Mouse (Mus musculus) small intestine, adult 10 weeks (tissue): ENCODE results near the gene Lzts2. TPM values are rescaled to one million over a fixed set of nuclear protein-coding genes. Genes with fewer than 3 reads are reported as not detected.

ENCODE experiments used
- polyA plus RNA-seq: library from polyadenylated mRNA; stranded (reverse); fragments of 350-450 nt; fragmentation: Illumina TruSeq; extraction: RNeasy Lipid Tissue Mini Kit (QIAGEN cat#74804); gene quantifications from one replicate; pipeline ENCODE4 v1.2.3, GENCODE M21; 2014; ENCODE audit warnings: low replicate concordance

Gene Lzts2
- polyA plus RNA-seq = 4.0 TPM

GRCm38 (mm10) chr19:45014335-45014971 is at the start of gene Lzts2:
TSS of gene Lzts2 (plus strand) at chr19:45014414.

GRCm38 (mm10) chr19:44988831-44989566 is 25.2 kb upstream of the Lzts2 start, which contains the start of gene Sema4g:
TSS of gene Sema4g (plus strand) at chr19:44989101.

DNA sequence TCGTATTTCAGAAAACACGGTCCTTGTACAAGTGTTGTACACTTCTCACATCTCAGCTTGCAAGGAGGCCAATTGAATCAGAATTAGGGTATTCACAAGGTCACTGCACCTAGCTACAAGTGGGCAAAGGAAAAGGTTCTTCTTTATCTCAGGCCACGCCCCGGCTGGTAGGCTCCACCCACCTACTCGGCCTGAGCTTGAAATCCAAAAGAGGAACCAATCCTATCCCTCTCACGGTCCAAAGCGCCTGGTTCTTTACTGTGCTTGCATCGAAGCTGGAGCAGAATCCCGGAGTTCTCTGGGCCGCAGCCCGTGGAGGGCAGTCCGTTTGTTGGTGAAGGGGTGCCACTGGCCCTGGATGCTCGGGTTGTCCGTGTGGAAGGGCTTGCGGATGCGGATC is 8.8 kb upstream of the Lzts2 start, which contains the start of gene Twnk:
Gene Twnk, plus strand, starts transcription at position 220 of the 400 bp plus-strand sequence.

DNA sequence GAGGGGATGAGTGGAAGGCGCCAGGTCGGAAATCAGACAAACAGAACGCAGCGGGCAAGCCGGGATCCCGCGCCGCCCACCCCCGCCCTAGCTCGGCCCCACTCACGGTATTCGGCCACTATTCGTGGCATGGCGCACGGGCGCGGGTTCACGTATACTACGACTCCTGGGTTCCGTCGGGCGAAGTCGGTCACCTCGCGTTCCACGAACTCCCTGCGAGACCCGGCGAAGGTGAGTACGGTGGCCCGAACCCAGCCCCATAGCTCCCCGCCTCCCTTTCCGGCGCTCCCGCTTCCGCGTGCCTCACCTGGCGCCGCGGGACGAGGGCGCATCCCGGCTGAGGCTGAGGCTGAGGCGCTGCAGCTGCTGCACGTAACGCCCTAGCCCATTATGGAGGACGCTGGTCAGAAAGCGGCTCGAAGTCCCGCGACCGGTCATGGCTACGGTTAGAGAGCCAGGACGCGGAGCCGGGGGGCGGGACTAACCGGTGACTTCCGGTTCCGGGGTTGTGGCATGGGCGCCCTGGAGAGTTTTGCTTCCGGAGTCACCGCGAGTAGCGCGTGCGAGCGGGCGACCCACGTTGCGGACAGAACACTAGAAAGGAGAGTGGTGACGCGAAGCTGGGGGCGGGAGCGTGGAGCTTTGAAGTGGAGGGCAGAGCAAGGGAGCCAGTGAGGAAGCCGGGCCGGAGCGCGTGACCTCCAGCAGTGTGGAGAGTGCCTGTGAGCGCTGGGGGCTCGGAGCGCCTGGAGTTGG is 8.1 kb upstream of the Lzts2 start, which contains the start of gene Mrpl43:
Gene Mrpl43, minus strand, starts transcription at position 486 of the 756 bp plus-strand sequence.

DNA sequence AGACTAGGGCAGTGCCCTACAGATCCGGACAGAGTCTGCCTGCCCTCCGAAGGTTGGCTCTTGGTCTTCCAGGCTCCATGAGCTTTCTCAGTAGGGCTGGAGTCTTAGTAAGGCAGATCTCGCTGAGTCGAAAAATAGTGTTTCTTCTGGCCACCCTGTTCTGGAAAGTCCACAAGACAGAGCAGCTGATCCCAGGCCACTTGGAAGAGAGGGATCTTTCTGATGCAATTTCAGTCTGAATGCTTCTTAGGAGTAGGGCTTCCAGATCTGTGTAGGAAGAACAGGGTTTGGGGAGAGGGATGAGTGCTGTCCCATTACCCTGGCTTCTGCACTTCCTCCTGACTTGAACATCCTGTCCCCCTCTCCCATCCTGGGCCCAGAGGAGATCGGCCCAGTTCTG is 31.4 kb downstream of the Lzts2 start, which contains the start of gene Pdzd7:
Gene Pdzd7, minus strand, starts transcription at position 67 of the 400 bp plus-strand sequence.

DNA sequence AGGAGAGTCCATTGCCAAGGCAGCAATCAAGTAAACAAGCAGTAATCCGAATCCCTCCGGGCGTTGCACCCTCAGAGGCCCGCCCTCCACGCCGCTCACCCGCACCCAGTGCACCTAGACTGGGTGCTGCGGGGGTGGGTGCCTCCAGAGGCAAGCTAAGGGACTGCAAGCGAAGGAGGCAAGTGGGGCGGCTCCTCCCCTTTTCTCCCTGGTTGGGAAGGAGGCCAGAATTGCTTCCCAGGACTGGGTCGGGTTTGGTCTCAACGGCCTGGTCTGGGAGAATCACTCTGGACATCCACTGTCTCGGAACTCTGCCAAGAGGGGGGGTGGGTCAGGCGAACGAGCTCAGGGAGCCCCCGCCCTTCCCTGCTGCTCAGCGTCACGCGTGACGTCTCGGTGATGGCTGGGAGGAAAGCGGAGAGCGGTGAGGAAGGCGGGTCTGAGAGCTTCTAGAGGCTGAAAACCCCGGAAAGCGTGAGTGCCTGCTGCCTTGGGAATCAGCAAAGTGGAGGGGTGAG is 33.3 kb downstream of the Lzts2 start, which contains the start of gene Sfxn3:
Gene Sfxn3, plus strand, starts transcription at position 87 of the 518 bp plus-strand sequence.

GRCm38 (mm10) chr19:45074580-45075322 is 60.5 kb downstream of the Lzts2 start, which contains the start of gene Kazald1:
TSS of gene Kazald1 (plus strand) at chr19:45075241.

Other genes starting within 250 kb of the Lzts2 start
- 25.8 TPM for gene Slf2, start 83.3 kb upstream of the Lzts2 start, polyA plus RNA-seq
- gene Sema4g, start 25.3 kb upstream of the Lzts2 start, polyA plus RNA-seq = 11.7 TPM
- 3.7 TPM for gene Twnk, start 8.8 kb upstream of the Lzts2 start, polyA plus RNA-seq
- gene Mrpl43, start 8.0 kb upstream of the Lzts2 start, polyA plus RNA-seq = 14.4 TPM
- gene Pdzd7, start 31.3 kb downstream of the Lzts2 start, polyA plus RNA-seq = 0.71 TPM
- 3.8 TPM for gene Sfxn3, start 33.1 kb downstream of the Lzts2 start, polyA plus RNA-seq
- gene Kazald1, start 60.8 kb downstream of the Lzts2 start, polyA plus RNA-seq = not detected
- not detected for gene Tlx1, start 136.3 kb downstream of the Lzts2 start, polyA plus RNA-seq
- not detected for gene Lbx1, start 221.4 kb downstream of the Lzts2 start, polyA plus RNA-seq